Mouse (Mus musculus) forebrain, embryonic 11.5 days (tissue): ENCODE data around the gene Gabrb1. TPM values are rescaled to one million over a fixed set of nuclear protein-coding genes. Genes with fewer than 3 reads are reported as not detected.

Experiments
- ATAC-seq: fragments of 200-750 bp; cut with Nextera tagmentation; replicated peaks from 2 replicates; pipeline ENCODE4 v1.8.0; 2017; ENCODE audit warnings: moderate TSS enrichment; ENCODE audit not compliant: low FRiP score
- DNase-seq: peaks from one replicate; pipeline ENCODE4 v3.0.0-alpha.2; 2017; ENCODE audit warnings: low spot score
- H3K27ac ChIP-seq: fragments of 300-500 bp; sonication (generic); 2 replicates; pipeline ENCODE4 v1.5.1; 2014; ENCODE audit warnings: low read depth, low read length
- H3K27me3 ChIP-seq: fragments of 300-500 bp; sonication (generic); 2 replicates; pipeline ENCODE4 v1.6.1; 2014; ENCODE audit warnings: mild to moderate bottlenecking, low read length, mixed read lengths; ENCODE audit not compliant: control insufficient read depth, insufficient read depth
- H3K36me3 ChIP-seq: fragments of 300-500 bp; sonication (generic); 2 replicates; pipeline ENCODE4 v1.6.1; 2014; ENCODE audit warnings: mild to moderate bottlenecking, low read length, moderate library complexity, mixed read lengths; ENCODE audit not compliant: control insufficient read depth, insufficient read depth
- H3K4me1 ChIP-seq: fragments of 300-500 bp; sonication (generic); replicated peaks from 2 replicates; pipeline ENCODE4 v1.6.1; 2014; ENCODE audit warnings: low read length, mixed read lengths; ENCODE audit not compliant: control insufficient read depth, insufficient read depth
- H3K4me2 ChIP-seq: fragments of 300-500 bp; sonication (generic); 2 replicates; pipeline ENCODE4 v1.6.1; 2014; ENCODE audit warnings: low read depth, mild to moderate bottlenecking, low read length, moderate library complexity, mixed read lengths; ENCODE audit not compliant: severe bottlenecking
- H3K4me3 ChIP-seq: fragments of 300-500 bp; sonication (generic); 2 replicates; pipeline ENCODE4 v1.5.1; 2014; ENCODE audit warnings: low read depth, low read length
- H3K9ac ChIP-seq: fragments of 300-500 bp; sonication (generic); 2 replicates; pipeline ENCODE4 v1.6.1; 2014; ENCODE audit warnings: low read length
- H3K9me3 ChIP-seq: fragments of 300-500 bp; sonication (generic); 2 replicates; pipeline ENCODE4 v1.6.1; 2016; ENCODE audit warnings: low read length, mixed read lengths; ENCODE audit not compliant: control insufficient read depth
- WGBS: fragments of 180-500 bp; shearing (Covaris S2); extraction: QIAGEN DNeasy Blood & Tissue Kit; methylation state at CpG from one replicate; pipeline ENCODE4 v1.1.7; 2014; 5-methylcytosine and 5-hydroxymethylcytosine counted together
- polyA plus RNA-seq: library from polyadenylated mRNA; unstranded; fragments of >200 nt; fragmentation: Nextera tagmentation; extraction: Ambion mirVana; gene quantifications from 2 replicates; pipeline ENCODE4 v1.2.1, GENCODE M21; 2014

The Gabrb1 gene
- polyA plus RNA-seq, 1 experiment from 2014 or later = 0.51 TPM

- peak within 1 kb of the TSS; percentile 88 for H3K4me2 ChIP-seq
- H3K4me3 ChIP-seq = peak within 1 kb of the TSS; percentile 51
- DNase-seq (no peak), ATAC-seq (peak; percentile 60)
- peak within 1 kb of the TSS; percentile 32 for H3K9ac ChIP-seq
- no peaks in the 10 kb centered on the region for H3K9me3 ChIP-seq
- peaks cover 4% of the 10 kb centered on the region for H3K27me3 ChIP-seq
- no peaks in the 10 kb centered on the region for H3K36me3 ChIP-seq
- 1% methylated on average over 15 of the region's 15 CpGs for WGBS
- H3K4me1 ChIP-seq = peaks cover 5% of the 10 kb centered on the region; the same call in 1 of the 2 replicates
- no peak within 1 kb of the TSS for H3K27ac ChIP-seq
Observed at GRCm38 (mm10) chr5:71658115-71658497, 193 bp downstream of the Gabrb1 start, which contains the start of gene Gabra4. Gabra4 (minus strand) TSS chr5:71658308.

- Histone ChIP-seq H3K27me3 (no peaks in the 10 kb centered on the region), H3K9me3 (no peaks in the 10 kb centered on the region), H3K4me1 (no peaks in the 10 kb centered on the region), H3K36me3 (no peaks in the 10 kb centered on the region), H3K9ac (no peak overlapping the region), H3K4me2 (no peak overlapping the region), H3K27ac (no peak overlapping the region), H3K4me3 (no peak overlapping the region)
- WGBS = 52% methylated on average over 4 of the region's 4 CpGs
- ATAC-seq = no peak
- DNase-seq = no peak
Observed at GRCm38 (mm10) chr5:71665593-71665992, 7.7 kb downstream of the Gabrb1 start.

- peak overlapping the region; percentile 35 for H3K4me3 ChIP-seq
- no peaks in the 10 kb centered on the region for H3K36me3 ChIP-seq
- no peak overlapping the region for H3K27ac ChIP-seq
- H3K9ac ChIP-seq = no peak overlapping the region; the same call in 1 of the 2 replicates
- no peaks in the 10 kb centered on the region for H3K4me1 ChIP-seq
- WGBS = 1% methylated on average over 19 of the region's 19 CpGs
- peak; percentile 71 for DNase-seq
- H3K9me3 ChIP-seq = no peaks in the 10 kb centered on the region
- H3K27me3 ChIP-seq = no peaks in the 10 kb centered on the region
- H3K4me2 ChIP-seq = peak overlapping the region; percentile 70
- ATAC-seq = no peak
Observed at GRCm38 (mm10) chr5:71699696-71700467, 42.0 kb downstream of the Gabrb1 start.

GRCm38 (mm10) chr5:71700468-71701272 lies 42.8 kb downstream of the Gabrb1 start:
- Histone ChIP-seq H3K4me2 (peak overlapping the region; percentile 70), H3K4me3 (peak overlapping the region; percentile 35), H3K27ac (no peak overlapping the region), H3K4me1 (no peaks in the 10 kb centered on the region), H3K27me3 (no peaks in the 10 kb centered on the region), H3K9me3 (no peaks in the 10 kb centered on the region), H3K9ac (peak overlapping the region; percentile 46), H3K36me3 (no peaks in the 10 kb centered on the region)
- under 1% methylated on average over 46 of the region's 46 CpGs for WGBS
- peak; percentile 95 for ATAC-seq
- DNase-seq = peak; percentile 84

GRCm38 (mm10) chr5:71701273-71701614 lies 43.3 kb downstream of the Gabrb1 start:
- no peak for DNase-seq
- no peak; the same call in 1 of the 2 replicates for ATAC-seq
- no peak overlapping the region for H3K27ac ChIP-seq
- peak overlapping the region; percentile 46 for H3K9ac ChIP-seq
- peak overlapping the region; percentile 70 for H3K4me2 ChIP-seq
- H3K9me3 ChIP-seq = no peaks in the 10 kb centered on the region
- WGBS = 2% methylated on average over 6 of the region's 6 CpGs
- H3K27me3 ChIP-seq = no peaks in the 10 kb centered on the region
- H3K4me3 ChIP-seq = peak overlapping the region; percentile 35
- no peaks in the 10 kb centered on the region for H3K36me3 ChIP-seq
- no peaks in the 10 kb centered on the region for H3K4me1 ChIP-seq

- Histone ChIP-seq H3K27me3 (no peaks in the 10 kb centered on the region), H3K4me2 (no peak overlapping the region), H3K36me3 (no peaks in the 10 kb centered on the region), H3K4me1 (no peaks in the 10 kb centered on the region), H3K27ac (no peak overlapping the region), H3K9ac (no peak overlapping the region), H3K9me3 (no peaks in the 10 kb centered on the region), H3K4me3 (no peak overlapping the region)
- DNase-seq (no peak), ATAC-seq (no peak)
- WGBS = 89% methylated on average over 8 of the region's 8 CpGs
Observed at GRCm38 (mm10) chr5:71732931-71733792, 75.2 kb downstream of the Gabrb1 start.

GRCm38 (mm10) chr5:71747411-71747810 lies 89.5 kb downstream of the Gabrb1 start:
- Histone ChIP-seq H3K4me2 (no peak overlapping the region), H3K27ac (no peak overlapping the region), H3K36me3 (no peaks in the 10 kb centered on the region), H3K4me1 (no peaks in the 10 kb centered on the region), H3K27me3 (no peaks in the 10 kb centered on the region), H3K9ac (no peak overlapping the region), H3K4me3 (no peak overlapping the region), H3K9me3 (no peaks in the 10 kb centered on the region)
- DNase-seq (no peak), ATAC-seq (no peak)
- WGBS = 85% methylated on average over 2 of the region's 2 CpGs

GRCm38 (mm10) chr5:71753966-71754365 lies 96.1 kb downstream of the Gabrb1 start:
- Histone ChIP-seq H3K36me3 (no peaks in the 10 kb centered on the region), H3K4me2 (no peak overlapping the region), H3K9me3 (no peaks in the 10 kb centered on the region), H3K27ac (no peak overlapping the region), H3K4me1 (no peaks in the 10 kb centered on the region), H3K4me3 (no peak overlapping the region), H3K27me3 (no peaks in the 10 kb centered on the region), H3K9ac (no peak overlapping the region)
- ATAC-seq (no peak), DNase-seq (no peak)
- 88% methylated on average over 5 of the region's 5 CpGs for WGBS
